ENCODE assay signal across 13 mouse cellular contexts in genomic region chr5:135950710-135951412, GRCm38 (mm10). TPM values are rescaled to one million over a fixed set of nuclear protein-coding genes. Genes with fewer than 3 reads are reported as not detected.
DNase-seq lines count a peak whose midpoint lies in the region; ATAC-seq lines count a peak whose summit lies in the region.
"Had no signal": no experiment of that assay in that cellular context is flagged by ENCODE, and none has a peak within 500 bp of the region (broad histone marks: within the 10 kb centered on the region; RNA-seq: fewer than 3 reads in every experiment).

No protein-coding gene starts in this region.

- intact Hi-C loops in heart, postnatal 14 days (cut with DNase I): loop anchor here (10.0 kb wide), 1 partner anchor 256 kb away; no protein-coding TSS in a partner anchor
- intact Hi-C loops in left cerebral cortex, postnatal 4 days (cut with DNase I): no loop called here

- peak overlapping the region; percentile 64 for H3K27ac ChIP-seq in liver, embryonic 16.5 days (ENCODE audit: low read length)
- H3K27ac ChIP-seq: lung, embryonic 15.5 days had no signal

- peak overlapping the region; percentile 23 for H3K9ac ChIP-seq in liver, embryonic 16.5 days (ENCODE audit: low read depth, low read length)
- H3K9ac ChIP-seq: lung, embryonic 15.5 days had no signal

- peaks cover 15% of the 10 kb centered on the region for H3K4me1 ChIP-seq in liver, embryonic 16.5 days (ENCODE audit: control insufficient read depth, low read depth, low read length)

- H3K27me3 ChIP-seq in liver, embryonic 16.5 days (ENCODE audit: control insufficient read depth, insufficient read depth, low read depth, low read length): no peaks in the 10 kb centered on the region
- H3K27me3 ChIP-seq: lung, embryonic 15.5 days had no signal

- 51% methylated on average over 11 of the region's 11 CpGs for WGBS in liver, embryonic 16.5 days (ENCODE audit: insufficient replicate concordance)

- no peaks in the 10 kb centered on the region for H3K9me3 ChIP-seq in liver, embryonic 16.5 days (replicated peaks; ENCODE audit: control insufficient read depth, low read length)
- H3K9me3 ChIP-seq: lung, embryonic 15.5 days had no signal

- ATAC-seq in liver, embryonic 16.5 days (ENCODE audit: low read depth): peak; percentile 82

- H3K4me2 ChIP-seq in liver, embryonic 16.5 days (ENCODE audit: low read depth, low read length): peak overlapping the region; percentile 49
- H3K4me2 ChIP-seq: lung, embryonic 15.5 days had no signal

- peak; percentile 87 for DNase-seq in heart, adult 11 months
- DNase-seq in heart, postnatal 14 days: no peak
- peak; percentile 57 for DNase-seq in ES-CJ7 (ENCODE audit: low read depth, low spot score)
- DNase-seq in c-Kit-positive CD71-positive TER-119-positive erythroid progenitor cells, embryonic 14.5 days (ENCODE audit: low spot score): peak; percentile 77
- no peak for DNase-seq in left cerebral cortex, postnatal 4 days
- no peak for DNase-seq in Muller cell, postnatal 12 days (ENCODE audit: inconsistent ontology term)
- DNase-seq in cerebellum, postnatal 25 days: no peak
- DNase-seq: heart, postnatal 10 days had no signal

- H3K36me3 ChIP-seq in liver, embryonic 16.5 days (ENCODE audit: control insufficient read depth, insufficient read depth): no peaks in the 10 kb centered on the region
- H3K36me3 ChIP-seq: lung, embryonic 15.5 days had no signal

- no peak overlapping the region; the same call in 1 of the 2 replicates for H3K4me3 ChIP-seq in liver, embryonic 16.5 days (ENCODE audit: low read depth, low read length)
- H3K4me3 ChIP-seq: lung, embryonic 15.5 days had no signal

RNA-seq across cellular contexts. Expression of gene Ywhag, which starts 16.4 kb away (rescaled TPM):
- 100 to 1,000 TPM; 284 to 301 TPM for total RNA-seq in heart, postnatal 14 days (2021)
- polyA plus RNA-seq in liver, embryonic 16.5 days (2015; fragmentation: Nextera tagmentation; extraction: Ambion mirVana): 59.2 and 60.1 TPM in 2 replicates
- total RNA-seq in left cerebral cortex, postnatal 4 days (2021): 1,000 to 10,000 TPM; 1,399 to 1,485 TPM

RNA-seq across cellular contexts. Expression of gene Ssc4d, which starts 23.5 kb away (rescaled TPM):
- total RNA-seq in heart, postnatal 14 days (2021): 1 to 10 TPM in 1 of 2 experiments, under 1 TPM in 1; 0.41 to 1.3 TPM
- polyA plus RNA-seq in liver, embryonic 16.5 days (2015; fragmentation: Nextera tagmentation; extraction: Ambion mirVana): 1.5 and 1.7 TPM in 2 replicates
- 1 to 10 TPM; 2.0 to 2.7 TPM for total RNA-seq in left cerebral cortex, postnatal 4 days (2021)

RNA-seq across cellular contexts. Expression of gene Zp3, which starts 29.0 kb away (rescaled TPM):
- not detected for total RNA-seq in heart, postnatal 14 days (2021)
- 0.06 TPM in 1 of 2 replicates, not detected in the other for polyA plus RNA-seq in liver, embryonic 16.5 days (2015; fragmentation: Nextera tagmentation; extraction: Ambion mirVana)
- total RNA-seq in left cerebral cortex, postnatal 4 days (2021): not detected
- total RNA-seq: heart, postnatal 10 days; layer of hippocampus, postnatal 25 days; neutrophil, adult 5-6 weeks had no signal
- polyA plus RNA-seq: lung, embryonic 15.5 days; stomach, embryonic 14.5 days had no signal

RNA-seq across cellular contexts. Expression of gene Dtx2, which starts 43.7 kb away (rescaled TPM):
- 1 to 10 TPM; 8.5 to 8.9 TPM for total RNA-seq in heart, postnatal 14 days (2021)
- polyA plus RNA-seq in liver, embryonic 16.5 days (2015; fragmentation: Nextera tagmentation; extraction: Ambion mirVana): 6.0 and 6.5 TPM in 2 replicates
- total RNA-seq in left cerebral cortex, postnatal 4 days (2021): 10 to 100 TPM; 13.8 to 14.4 TPM

Comparison
In these comparisons a context has a peak if more than half of its experiments do, and no peak if none do; other contexts are left out.
1. DNase-seq: peak in heart, adult 11 months (single experiment), ES-CJ7 (single experiment) and c-Kit-positive CD71-positive TER-119-positive erythroid progenitor cells, embryonic 14.5 days (single experiment); none in heart, postnatal 14 days (0 of 2), left cerebral cortex, postnatal 4 days (single experiment), Muller cell, postnatal 12 days (single experiment) and cerebellum, postnatal 25 days (0 of 2).
2. RNA of gene Ywhag, which starts 16.4 kb away (total RNA-seq): 1,399 to 1,485 TPM in left cerebral cortex, postnatal 4 days; 284 to 301 TPM in heart, postnatal 14 days; every median in the first group is over 4 times any median in the second.